Mouse (Mus musculus): ENCODE results near the gene Cdc42ep1. TPM values are rescaled to one million over a fixed set of nuclear protein-coding genes. Genes with fewer than 3 reads are reported as not detected.
A peak's percentile ranks its signal among the peaks of the same experiment; 100 is the strongest.

Cdc42ep1 gene
- polyA plus RNA-seq, 1 experiment from 2014 or later: 37.9 TPM

GRCm38 (mm10) chr15:78804326-78804725 is 38.1 kb upstream of the Cdc42ep1 start:
- peaks cover 29% of the 10 kb centered on the region for H3K27me3 ChIP-seq (ENCODE audit: control insufficient read depth, insufficient read depth, low read length)
- H3K4me3 ChIP-seq (ENCODE audit: low read length): no peak overlapping the region
- WGBS: 3% methylated on average over 6 of the region's 6 CpGs
- H3K9ac ChIP-seq (ENCODE audit: low read depth, low read length): peak overlapping the region; percentile 23; the same call in 1 of the 2 replicates
- no peaks in the 10 kb centered on the region for H3K9me3 ChIP-seq (ENCODE audit: control insufficient read depth, low read length)
- ATAC-seq (ENCODE audit: low FRiP score, low TSS enrichment): no peak
- H3K27ac ChIP-seq (ENCODE audit: low read depth, low read length): peak overlapping the region; percentile 77; the same call in 1 of the 2 replicates
- H3K4me2 ChIP-seq (replicated peaks; ENCODE audit: low read depth, low read length): no peak overlapping the region
- no peaks in the 10 kb centered on the region for H3K36me3 ChIP-seq (ENCODE audit: control insufficient read depth, insufficient read depth, low read length)
- peaks cover 55% of the 10 kb centered on the region for H3K4me1 ChIP-seq (ENCODE audit: control insufficient read depth, insufficient read depth, low read length)

GRCm38 (mm10) chr15:78805351-78805750 is 37.1 kb upstream of the Cdc42ep1 start:
- 79% methylated on average over 2 of the region's 2 CpGs for WGBS
- peaks cover 55% of the 10 kb centered on the region for H3K4me1 ChIP-seq (ENCODE audit: control insufficient read depth, insufficient read depth, low read length)
- H3K4me3 ChIP-seq (ENCODE audit: low read length): no peak overlapping the region
- H3K36me3 ChIP-seq (ENCODE audit: control insufficient read depth, insufficient read depth, low read length): no peaks in the 10 kb centered on the region
- no peak overlapping the region for H3K9ac ChIP-seq (ENCODE audit: low read depth, low read length)
- H3K27ac ChIP-seq (ENCODE audit: low read depth, low read length): no peak overlapping the region
- H3K9me3 ChIP-seq (ENCODE audit: control insufficient read depth, low read length): no peaks in the 10 kb centered on the region
- peaks cover 29% of the 10 kb centered on the region for H3K27me3 ChIP-seq (ENCODE audit: control insufficient read depth, insufficient read depth, low read length)
- ATAC-seq (ENCODE audit: low FRiP score, low TSS enrichment): no peak
- H3K4me2 ChIP-seq (replicated peaks; ENCODE audit: low read depth, low read length): no peak overlapping the region

GRCm38 (mm10) chr15:78806614-78807013 is 35.8 kb upstream of the Cdc42ep1 start:
- 41% methylated on average over 2 of the region's 2 CpGs for WGBS

GRCm38 (mm10) chr15:78807141-78807540 is 35.3 kb upstream of the Cdc42ep1 start:
- 71% methylated on average over 3 of the region's 3 CpGs for WGBS
- Histone ChIP-seq H3K36me3 (ENCODE audit: control insufficient read depth, insufficient read depth, low read length) (no peaks in the 10 kb centered on the region), H3K9me3 (ENCODE audit: control insufficient read depth, low read length) (no peaks in the 10 kb centered on the region), H3K9ac (ENCODE audit: low read depth, low read length) (no peak overlapping the region), H3K27ac (ENCODE audit: low read depth, low read length) (peak overlapping the region; percentile 24; the same call in 1 of the 2 replicates), H3K4me2 (replicated peaks; ENCODE audit: low read depth, low read length) (no peak overlapping the region), H3K4me3 (ENCODE audit: low read length) (no peak overlapping the region), H3K4me1 (ENCODE audit: control insufficient read depth, insufficient read depth, low read length) (peaks cover 48% of the 10 kb centered on the region), H3K27me3 (ENCODE audit: control insufficient read depth, insufficient read depth, low read length) (peaks cover 17% of the 10 kb centered on the region)
- ATAC-seq (ENCODE audit: low FRiP score, low TSS enrichment): no peak

More at GRCm38 (mm10) chr15:78806614-78807013, 35.8 kb upstream of the Cdc42ep1 start:
- no peak overlapping the region for H3K4me2 ChIP-seq (replicated peaks; ENCODE audit: low read depth, low read length)
- no peaks in the 10 kb centered on the region for H3K9me3 ChIP-seq (ENCODE audit: control insufficient read depth, low read length)
- no peak for ATAC-seq (ENCODE audit: low FRiP score, low TSS enrichment)
- H3K4me3 ChIP-seq (ENCODE audit: low read length): no peak overlapping the region
- H3K27ac ChIP-seq (ENCODE audit: low read depth, low read length): peak overlapping the region; percentile 24; the same call in 1 of the 2 replicates
- no peaks in the 10 kb centered on the region for H3K36me3 ChIP-seq (ENCODE audit: control insufficient read depth, insufficient read depth, low read length)
- peaks cover 21% of the 10 kb centered on the region for H3K27me3 ChIP-seq (ENCODE audit: control insufficient read depth, insufficient read depth, low read length)
- no peak overlapping the region for H3K9ac ChIP-seq (ENCODE audit: low read depth, low read length)
- H3K4me1 ChIP-seq (ENCODE audit: control insufficient read depth, insufficient read depth, low read length): peaks cover 53% of the 10 kb centered on the region

- Histone ChIP-seq H3K9me3 (ENCODE audit: control insufficient read depth, low read length) (no peaks in the 10 kb centered on the region), H3K36me3 (ENCODE audit: control insufficient read depth, insufficient read depth, low read length) (no peaks in the 10 kb centered on the region), H3K4me3 (ENCODE audit: low read length) (no peak overlapping the region), H3K4me2 (replicated peaks; ENCODE audit: low read depth, low read length) (no peak overlapping the region), H3K9ac (ENCODE audit: low read depth, low read length) (no peak overlapping the region), H3K27me3 (ENCODE audit: control insufficient read depth, insufficient read depth, low read length) (peaks cover 5% of the 10 kb centered on the region; the same call in 1 of the 2 replicates), H3K27ac (ENCODE audit: low read depth, low read length) (no peak overlapping the region), H3K4me1 (ENCODE audit: control insufficient read depth, insufficient read depth, low read length) (peaks cover 31% of the 10 kb centered on the region)
- no peak for ATAC-seq (ENCODE audit: low FRiP score, low TSS enrichment)
- 79% methylated on average over 2 of the region's 2 CpGs for WGBS
Measured at GRCm38 (mm10) chr15:78808980-78809379, 33.4 kb upstream of the Cdc42ep1 start.

GRCm38 (mm10) chr15:78809739-78810138 is 32.7 kb upstream of the Cdc42ep1 start:
- H3K9ac ChIP-seq (ENCODE audit: low read depth, low read length): no peak overlapping the region
- peaks cover 25% of the 10 kb centered on the region for H3K4me1 ChIP-seq (ENCODE audit: control insufficient read depth, insufficient read depth, low read length)
- H3K36me3 ChIP-seq (ENCODE audit: control insufficient read depth, insufficient read depth, low read length): no peaks in the 10 kb centered on the region
- H3K4me2 ChIP-seq (replicated peaks; ENCODE audit: low read depth, low read length): no peak overlapping the region
- 0 out of 2 replicates have a peak, but pooled peaks cover 3% of the 10 kb centered on the region for H3K27me3 ChIP-seq (ENCODE audit: control insufficient read depth, insufficient read depth, low read length)
- no peak overlapping the region for H3K27ac ChIP-seq (ENCODE audit: low read depth, low read length)
- no peak overlapping the region for H3K4me3 ChIP-seq (ENCODE audit: low read length)
- no peaks in the 10 kb centered on the region for H3K9me3 ChIP-seq (ENCODE audit: control insufficient read depth, low read length)
- ATAC-seq (ENCODE audit: low FRiP score, low TSS enrichment): no peak
- 49% methylated on average over 9 of the region's 9 CpGs for WGBS

- WGBS: 79% methylated on average over 9 of the region's 9 CpGs
- ATAC-seq (ENCODE audit: low FRiP score, low TSS enrichment): no peak
- Histone ChIP-seq H3K4me2 (replicated peaks; ENCODE audit: low read depth, low read length) (no peak overlapping the region), H3K9ac (ENCODE audit: low read depth, low read length) (no peak overlapping the region), H3K4me3 (ENCODE audit: low read length) (no peak overlapping the region), H3K36me3 (ENCODE audit: control insufficient read depth, insufficient read depth, low read length) (no peaks in the 10 kb centered on the region), H3K9me3 (ENCODE audit: control insufficient read depth, low read length) (no peaks in the 10 kb centered on the region), H3K27ac (ENCODE audit: low read depth, low read length) (no peak overlapping the region), H3K4me1 (ENCODE audit: control insufficient read depth, insufficient read depth, low read length) (peaks cover 22% of the 10 kb centered on the region; the same call in 1 of the 2 replicates), H3K27me3 (ENCODE audit: control insufficient read depth, insufficient read depth, low read length) (0 out of 2 replicates have a peak, but pooled peaks cover 3% of the 10 kb centered on the region)
Measured at GRCm38 (mm10) chr15:78810146-78810545, 32.3 kb upstream of the Cdc42ep1 start.

GRCm38 (mm10) chr15:78813603-78814002 is 28.8 kb upstream of the Cdc42ep1 start:
- H3K4me2 ChIP-seq (replicated peaks; ENCODE audit: low read depth, low read length): no peak overlapping the region
- no peaks in the 10 kb centered on the region for H3K9me3 ChIP-seq (ENCODE audit: control insufficient read depth, low read length)
- no peak for ATAC-seq (ENCODE audit: low FRiP score, low TSS enrichment)
- H3K4me1 ChIP-seq (ENCODE audit: control insufficient read depth, insufficient read depth, low read length): no peaks in the 10 kb centered on the region
- no peak overlapping the region for H3K4me3 ChIP-seq (ENCODE audit: low read length)
- no peaks in the 10 kb centered on the region for H3K36me3 ChIP-seq (ENCODE audit: control insufficient read depth, insufficient read depth, low read length)
- no peak overlapping the region for H3K27ac ChIP-seq (ENCODE audit: low read depth, low read length)
- H3K9ac ChIP-seq (ENCODE audit: low read depth, low read length): no peak overlapping the region
- 83% methylated on average over 4 of the region's 4 CpGs for WGBS
- H3K27me3 ChIP-seq (ENCODE audit: control insufficient read depth, insufficient read depth, low read length): no peaks in the 10 kb centered on the region

GRCm38 (mm10) chr15:78815314-78816073 is 26.9 kb upstream of the Cdc42ep1 start:
- no peaks in the 10 kb centered on the region for H3K36me3 ChIP-seq (ENCODE audit: control insufficient read depth, insufficient read depth, low read length)
- ATAC-seq (ENCODE audit: low FRiP score, low TSS enrichment): no peak
- H3K27me3 ChIP-seq (ENCODE audit: control insufficient read depth, insufficient read depth, low read length): no peaks in the 10 kb centered on the region
- no peak overlapping the region for H3K4me2 ChIP-seq (replicated peaks; ENCODE audit: low read depth, low read length)
- H3K9ac ChIP-seq (ENCODE audit: low read depth, low read length): no peak overlapping the region
- no peaks in the 10 kb centered on the region for H3K9me3 ChIP-seq (ENCODE audit: control insufficient read depth, low read length)
- no peaks in the 10 kb centered on the region for H3K4me1 ChIP-seq (ENCODE audit: control insufficient read depth, insufficient read depth, low read length)
- no peak overlapping the region for H3K4me3 ChIP-seq (ENCODE audit: low read length)
- H3K27ac ChIP-seq (ENCODE audit: low read depth, low read length): no peak overlapping the region
- 48% methylated on average over 11 of the region's 11 CpGs for WGBS
